Mouse (Mus musculus): ENCODE measurements around the gene Smap2. TPM values are rescaled to one million over a fixed set of nuclear protein-coding genes. Genes with fewer than 3 reads are reported as not detected.

Smap2 gene
- polyA plus RNA-seq, 1 experiment, result not detected

DNA sequence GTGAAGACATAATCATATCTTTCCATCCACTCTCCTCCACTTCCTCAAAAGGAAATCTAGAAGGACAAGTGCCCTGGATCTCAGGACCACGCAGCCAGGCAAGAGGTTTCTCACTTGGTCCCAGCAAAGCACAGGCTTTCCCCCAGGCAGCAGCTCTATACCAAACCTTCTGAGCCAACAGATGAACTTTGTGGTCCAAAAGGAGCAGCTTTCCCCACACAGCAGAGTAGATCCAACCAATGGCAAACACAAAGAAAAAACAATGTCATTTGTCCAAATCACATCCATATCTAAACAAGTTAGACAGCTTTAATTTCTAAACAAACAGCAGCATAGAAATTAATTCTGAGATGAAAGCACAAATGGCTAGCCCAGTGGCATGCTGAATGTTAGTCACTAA is 15.4 kb downstream of the Smap2 start:
- Histone ChIP-seq H3K4me1 (ENCODE audit: control insufficient read depth, insufficient read depth, low read length) (peaks cover 16% of the 10 kb centered on the region), H3K27ac (ENCODE audit: insufficient read depth, low read depth, low read length) (peak overlapping the region; percentile 78; the same call in 1 of the 2 replicates), H3K4me3 (ENCODE audit: insufficient read depth, low read depth, low read length) (no peak overlapping the region)
- TF ChIP-seq CTCF (IDR thresholded peaks at IDR 0.05; ENCODE audit: insufficient read depth, low read depth, low read length), result no peak
- no peak for TF ChIP-seq POLR2A (IDR thresholded peaks at IDR 0.05; ENCODE audit: insufficient read depth, low read depth, low read length)
- 75% methylated on average over 1 of the region's 1 CpGs for WGBS

DNA sequence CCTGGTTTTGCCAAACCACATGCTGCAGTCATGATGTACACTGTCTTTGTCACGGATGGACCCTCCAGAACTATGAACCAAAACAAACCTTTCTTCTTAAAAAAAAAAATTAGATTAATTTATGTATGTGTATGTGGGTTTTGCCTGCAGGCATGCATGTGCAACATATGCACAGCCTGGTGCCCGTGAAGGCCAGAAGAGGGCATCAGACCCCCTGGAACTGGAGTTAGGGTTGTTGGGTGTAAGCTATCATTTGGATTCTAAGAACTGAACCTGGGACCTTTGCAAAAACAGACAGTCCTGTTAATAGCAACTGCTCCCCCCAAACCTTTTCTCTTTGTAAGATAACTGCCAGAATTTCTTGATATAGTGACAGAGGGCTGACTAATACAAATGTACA is 16.0 kb downstream of the Smap2 start:
- H3K27ac ChIP-seq (ENCODE audit: insufficient read depth, low read depth, low read length), result no peak overlapping the region
- WGBS, result 85% methylated on average over 2 of the region's 2 CpGs
- H3K4me1 ChIP-seq (ENCODE audit: control insufficient read depth, insufficient read depth, low read length), result peaks cover 15% of the 10 kb centered on the region
- TF ChIP-seq POLR2A (IDR thresholded peaks at IDR 0.05; ENCODE audit: insufficient read depth, low read depth, low read length) (no peak), CTCF (IDR thresholded peaks at IDR 0.05; ENCODE audit: insufficient read depth, low read depth, low read length) (no peak)
- no peak overlapping the region for H3K4me3 ChIP-seq (ENCODE audit: insufficient read depth, low read depth, low read length)

DNA sequence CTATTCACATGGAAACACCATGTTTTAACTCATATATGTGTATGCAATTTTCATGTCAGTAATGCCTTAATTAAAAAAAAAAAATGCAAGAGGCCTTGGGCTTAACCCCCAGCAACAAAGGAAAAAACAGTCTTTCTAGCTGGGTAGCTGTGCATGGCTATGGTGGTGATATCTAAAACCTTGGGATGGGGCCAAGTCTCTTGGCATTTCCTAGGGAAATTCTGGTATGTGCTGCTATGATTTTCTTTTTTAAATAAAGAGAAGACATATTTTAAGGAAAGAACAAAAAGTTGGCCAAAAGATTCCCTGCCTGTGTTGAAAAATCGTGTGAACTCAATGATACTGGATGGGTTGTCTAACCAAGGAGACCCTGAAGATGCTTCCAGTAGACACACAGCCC is 21.1 kb downstream of the Smap2 start:
- Histone ChIP-seq H3K27ac (ENCODE audit: insufficient read depth, low read depth, low read length) (no peak overlapping the region), H3K4me3 (ENCODE audit: insufficient read depth, low read depth, low read length) (no peak overlapping the region), H3K4me1 (ENCODE audit: control insufficient read depth, insufficient read depth, low read length) (no peaks in the 10 kb centered on the region)
- TF ChIP-seq CTCF (IDR thresholded peaks at IDR 0.05; ENCODE audit: insufficient read depth, low read depth, low read length) (no peak), POLR2A (IDR thresholded peaks at IDR 0.05; ENCODE audit: insufficient read depth, low read depth, low read length) (no peak)
- WGBS, result 62% methylated on average over 1 of the region's 1 CpGs

DNA sequence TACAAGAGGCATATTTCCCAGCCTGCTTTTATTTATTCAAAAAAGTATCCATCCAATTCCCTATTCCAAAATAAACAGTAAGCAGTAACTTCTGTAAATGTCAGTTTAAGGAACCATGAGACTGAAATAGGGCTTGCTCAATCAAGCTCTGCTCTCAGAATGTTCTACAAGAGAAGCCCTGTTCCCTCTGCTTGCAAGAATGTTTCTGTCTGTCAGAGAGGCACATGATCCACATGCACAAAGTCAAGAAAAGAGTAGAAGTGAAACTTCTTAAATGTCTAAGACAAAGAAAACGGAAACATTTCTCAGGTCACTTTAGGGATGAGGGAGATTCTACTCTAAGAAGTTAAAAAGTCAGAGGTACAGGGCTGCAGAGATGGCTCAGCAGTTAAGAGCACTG is 24.0 kb downstream of the Smap2 start:
- Histone ChIP-seq H3K4me3 (ENCODE audit: insufficient read depth, low read depth, low read length) (no peak overlapping the region), H3K27ac (ENCODE audit: insufficient read depth, low read depth, low read length) (no peak overlapping the region), H3K4me1 (ENCODE audit: control insufficient read depth, insufficient read depth, low read length) (no peaks in the 10 kb centered on the region)
- no peak for TF ChIP-seq CTCF (IDR thresholded peaks at IDR 0.05; ENCODE audit: insufficient read depth, low read depth, low read length)
- no peak for TF ChIP-seq POLR2A (IDR thresholded peaks at IDR 0.05; ENCODE audit: insufficient read depth, low read depth, low read length)
- 86% methylated on average over 1 of the region's 1 CpGs for WGBS

DNA sequence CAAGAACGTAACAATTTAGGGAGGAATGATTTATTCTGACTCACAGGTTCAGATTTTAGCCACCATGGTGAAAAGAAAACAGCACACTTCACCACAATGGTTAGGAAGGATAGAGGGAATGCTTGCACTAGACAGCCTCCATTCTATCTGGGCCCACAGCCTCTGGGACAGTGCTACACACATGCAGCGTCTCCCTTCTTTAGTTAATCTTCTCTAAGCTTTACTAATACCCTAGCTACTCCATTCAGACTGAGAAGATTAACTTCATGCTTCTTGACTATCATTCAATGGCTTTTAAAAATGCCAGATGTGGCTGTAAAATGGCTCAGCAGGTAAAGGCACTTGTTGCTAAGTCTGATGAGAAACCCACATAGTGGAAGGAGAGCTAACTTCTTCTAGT is 24.8 kb downstream of the Smap2 start:
- Histone ChIP-seq H3K27ac (ENCODE audit: insufficient read depth, low read depth, low read length) (no peak overlapping the region), H3K4me1 (ENCODE audit: control insufficient read depth, insufficient read depth, low read length) (no peaks in the 10 kb centered on the region), H3K4me3 (ENCODE audit: insufficient read depth, low read depth, low read length) (no peak overlapping the region)
- no peak for TF ChIP-seq POLR2A (IDR thresholded peaks at IDR 0.05; ENCODE audit: insufficient read depth, low read depth, low read length)
- TF ChIP-seq CTCF (IDR thresholded peaks at IDR 0.05; ENCODE audit: insufficient read depth, low read depth, low read length), result no peak
- 72% methylated on average over 2 of the region's 2 CpGs for WGBS

DNA sequence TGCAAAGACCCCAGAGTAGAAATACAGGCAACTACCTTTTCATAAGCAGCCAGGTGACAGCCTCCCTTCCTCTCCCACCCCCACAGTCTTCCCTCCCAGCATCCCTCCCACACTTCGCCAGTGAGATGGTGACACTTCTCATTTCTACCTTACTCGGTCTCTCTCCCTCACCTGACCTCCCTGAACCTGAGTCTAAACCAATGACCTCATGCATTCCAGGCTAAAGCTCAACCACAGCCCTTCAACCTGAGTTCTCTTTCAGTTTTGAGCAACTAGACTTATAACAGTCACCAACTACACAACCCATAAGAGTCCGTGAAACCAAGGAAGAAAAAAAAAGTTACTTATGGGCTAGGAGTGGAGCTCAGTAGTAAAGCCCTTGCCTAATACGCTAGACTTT is 29.7 kb downstream of the Smap2 start:
- no peak overlapping the region for H3K27ac ChIP-seq (ENCODE audit: insufficient read depth, low read depth, low read length)
- H3K4me3 ChIP-seq (ENCODE audit: insufficient read depth, low read depth, low read length), result no peak overlapping the region
- no peak for TF ChIP-seq POLR2A (IDR thresholded peaks at IDR 0.05; ENCODE audit: insufficient read depth, low read depth, low read length)
- TF ChIP-seq CTCF (IDR thresholded peaks at IDR 0.05; ENCODE audit: insufficient read depth, low read depth, low read length), result no peak
- no peaks in the 10 kb centered on the region for H3K4me1 ChIP-seq (ENCODE audit: control insufficient read depth, insufficient read depth, low read length)
- 77% methylated on average over 4 of the region's 4 CpGs for WGBS

DNA sequence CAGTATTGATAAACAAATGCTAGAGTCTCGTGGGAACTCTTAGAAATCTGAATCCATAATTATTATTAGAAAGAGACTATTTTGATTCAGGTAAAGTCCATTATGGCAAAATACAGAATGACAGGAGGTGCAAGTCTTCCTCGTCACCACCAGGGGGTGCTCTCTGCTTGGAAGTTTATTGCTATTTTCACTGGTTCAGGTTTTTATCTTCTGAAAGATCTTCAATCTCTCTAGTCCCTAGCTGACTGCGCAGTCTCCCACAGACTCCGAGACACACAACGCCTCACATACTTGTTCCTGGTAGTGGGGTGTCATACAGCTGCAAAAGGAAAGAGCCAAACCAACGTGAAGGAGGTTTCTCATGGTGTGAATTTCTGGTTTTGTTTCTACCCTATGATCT is 30.6 kb downstream of the Smap2 start:
- 9% methylated on average over 6 of the region's 6 CpGs for WGBS
- Histone ChIP-seq H3K4me3 (ENCODE audit: insufficient read depth, low read depth, low read length) (no peak overlapping the region), H3K4me1 (ENCODE audit: control insufficient read depth, insufficient read depth, low read length) (no peaks in the 10 kb centered on the region), H3K27ac (ENCODE audit: insufficient read depth, low read depth, low read length) (no peak overlapping the region)
- no peak for TF ChIP-seq CTCF (IDR thresholded peaks at IDR 0.05; ENCODE audit: insufficient read depth, low read depth, low read length)
- TF ChIP-seq POLR2A (IDR thresholded peaks at IDR 0.05; ENCODE audit: insufficient read depth, low read depth, low read length), result no peak

DNA sequence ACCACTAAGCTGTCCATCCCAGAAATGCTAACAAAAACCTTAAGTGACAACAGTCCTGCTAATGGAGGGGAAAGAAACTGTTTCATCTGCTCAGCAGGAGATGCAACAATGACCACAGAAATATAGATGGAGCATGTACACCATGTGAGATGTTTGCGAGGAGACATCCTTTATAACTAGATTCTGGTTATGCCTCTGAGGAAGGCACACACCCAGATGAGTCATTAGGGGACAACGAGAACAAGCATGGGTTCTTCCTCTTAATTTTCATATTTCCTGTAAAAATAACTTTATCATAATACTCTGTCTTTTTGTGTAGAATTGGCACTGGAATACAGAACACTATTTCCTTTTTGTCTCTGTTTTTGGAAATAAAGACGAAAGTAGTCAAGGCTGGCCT is 38.8 kb downstream of the Smap2 start:
- whole genome bisulfite sequencing, result 67% methylated on average over 3 of the region's 3 CpGs
- no peaks in the 10 kb centered on the region for H3K4me1 ChIP-seq (ENCODE audit: control insufficient read depth, insufficient read depth, low read length)
- TF ChIP-seq CTCF (IDR thresholded peaks at IDR 0.05; ENCODE audit: insufficient read depth, low read depth, low read length) (no peak), POLR2A (IDR thresholded peaks at IDR 0.05; ENCODE audit: insufficient read depth, low read depth, low read length) (no peak)

DNA sequence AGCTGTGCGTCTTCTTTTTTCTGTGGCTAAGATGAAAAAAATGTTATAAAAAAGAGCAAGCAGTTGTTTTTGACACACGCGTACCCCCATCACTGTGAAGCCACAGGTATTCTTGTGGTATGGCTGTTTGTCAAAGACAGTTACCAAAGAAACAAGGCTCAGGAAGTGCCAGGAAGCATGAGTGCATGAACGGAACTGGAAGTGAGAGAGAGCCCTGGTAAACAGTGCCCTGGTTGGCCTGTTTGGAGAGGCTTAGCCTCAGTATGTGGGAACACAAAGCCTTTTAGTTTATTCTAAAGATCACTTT is 41.7 kb downstream of the Smap2 start:
- Histone ChIP-seq H3K4me3 (ENCODE audit: insufficient read depth, low read depth, low read length) (no peak overlapping the region), H3K27ac (ENCODE audit: insufficient read depth, low read depth, low read length) (0 out of 2 replicates have a peak overlapping the region, but pooled peaks have one; percentile 4), H3K4me1 (ENCODE audit: control insufficient read depth, insufficient read depth, low read length) (no peaks in the 10 kb centered on the region)
- 78% methylated on average over 4 of the region's 4 CpGs for WGBS
- TF ChIP-seq POLR2A (IDR thresholded peaks at IDR 0.05; ENCODE audit: insufficient read depth, low read depth, low read length), result no peak
- TF ChIP-seq CTCF (IDR thresholded peaks at IDR 0.05; ENCODE audit: insufficient read depth, low read depth, low read length), result no peak

More for the DNA sequence above, 38.8 kb downstream of the Smap2 start:
- no peak overlapping the region for H3K27ac ChIP-seq (ENCODE audit: insufficient read depth, low read depth, low read length)
- H3K4me3 ChIP-seq (ENCODE audit: insufficient read depth, low read depth, low read length), result no peak overlapping the region
